In the genomic region with DNA sequence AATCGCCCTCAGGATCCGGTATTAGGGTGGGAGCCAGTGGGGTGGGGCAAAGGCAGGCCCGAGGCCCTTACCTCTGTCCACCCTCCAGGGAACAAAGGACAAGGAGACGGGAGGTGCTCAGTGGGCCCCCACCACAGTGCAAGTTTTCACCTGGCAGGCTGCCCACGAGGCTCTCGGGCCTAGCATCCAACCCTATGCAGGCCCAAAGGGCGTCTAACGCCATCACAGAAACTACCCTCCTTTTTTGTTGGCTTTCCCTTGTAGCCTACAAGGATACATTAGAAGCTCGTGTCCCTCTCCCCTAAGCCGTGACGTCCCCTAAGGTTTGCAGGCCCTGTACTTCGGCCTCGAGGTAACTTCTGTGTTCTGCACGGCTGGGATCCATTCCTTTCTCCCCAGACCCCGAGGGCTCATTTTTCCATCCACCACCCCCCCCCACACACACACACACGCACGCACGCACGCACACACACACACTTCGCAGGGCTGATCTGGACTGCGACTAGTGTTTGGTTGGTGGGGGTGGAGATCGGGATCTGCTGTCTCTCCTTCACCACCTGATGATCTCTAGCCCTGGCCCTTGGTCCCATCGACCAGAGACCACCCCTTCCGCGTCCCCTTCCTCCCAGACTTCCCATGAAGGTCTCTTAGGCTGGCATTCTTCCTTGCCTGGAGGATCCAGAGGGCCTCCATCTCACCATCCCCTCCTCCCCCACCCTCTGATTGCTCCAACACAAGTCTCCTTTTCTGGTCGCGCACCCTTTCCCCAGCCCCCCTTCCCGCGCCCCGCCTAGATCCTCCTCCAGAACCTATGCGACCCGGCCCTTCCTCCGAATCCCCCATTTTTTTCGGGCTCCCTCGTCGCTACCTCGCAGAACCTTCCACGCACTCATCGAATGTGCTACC, we compare ENCODE assay signal across 8 mouse cellular contexts. TPM values are rescaled to one million over a fixed set of nuclear protein-coding genes. Genes with fewer than 3 reads are reported as not detected.
DNase-seq lines count a peak whose midpoint lies in the region; ATAC-seq and TF ChIP-seq lines count a peak whose summit lies in the region.

No protein-coding gene starts in this region.

- H3K9ac ChIP-seq in intestine, postnatal 0 days (ENCODE audit: low read depth, low read length), result peak overlapping the region; percentile 94
- H3K9ac ChIP-seq in liver, embryonic 11.5 days (ENCODE audit: low read depth, low read length), result peak overlapping the region; percentile 96
- peak overlapping the region; percentile 90 for H3K9ac ChIP-seq in neural tube, embryonic 11.5 days (ENCODE audit: low read length)

- H3K4me2 ChIP-seq in intestine, postnatal 0 days (replicated peaks; ENCODE audit: low read depth), result peak overlapping the region; percentile 88
- H3K4me2 ChIP-seq in liver, embryonic 11.5 days, result peak overlapping the region; percentile 93
- peak overlapping the region; percentile 95 for H3K4me2 ChIP-seq in neural tube, embryonic 11.5 days (ENCODE audit: low read depth)

- H3K9me3 ChIP-seq in intestine, postnatal 0 days (ENCODE audit: control insufficient read depth), result no peaks in the 10 kb centered on the region
- no peaks in the 10 kb centered on the region for H3K9me3 ChIP-seq in liver, embryonic 11.5 days (ENCODE audit: control insufficient read depth, low read length)
- H3K9me3 ChIP-seq in neural tube, embryonic 11.5 days (ENCODE audit: control insufficient read depth, low read length), result no peaks in the 10 kb centered on the region

- H3K36me3 ChIP-seq in intestine, postnatal 0 days (ENCODE audit: control insufficient read depth, insufficient read depth), result peaks cover 33% of the 10 kb centered on the region
- H3K36me3 ChIP-seq in liver, embryonic 11.5 days (ENCODE audit: control insufficient read depth, insufficient read depth, low read length), result peaks cover 23% of the 10 kb centered on the region
- H3K36me3 ChIP-seq in neural tube, embryonic 11.5 days (ENCODE audit: control insufficient read depth, insufficient read depth, low read length), result peaks cover 12% of the 10 kb centered on the region

- H3K4me3 ChIP-seq in intestine, postnatal 0 days (ENCODE audit: low read depth, low read length), result peak overlapping the region; percentile 83
- H3K4me3 ChIP-seq in liver, embryonic 11.5 days (ENCODE audit: low read depth, low read length), result peak overlapping the region; percentile 85
- peak overlapping the region; percentile 87 for H3K4me3 ChIP-seq in neural tube, embryonic 11.5 days (ENCODE audit: low read depth, low read length)

- no peaks in the 10 kb centered on the region for H3K27me3 ChIP-seq in intestine, postnatal 0 days (replicated peaks; ENCODE audit: control insufficient read depth, insufficient read depth, low read length)
- no peaks in the 10 kb centered on the region for H3K27me3 ChIP-seq in liver, embryonic 11.5 days (replicated peaks; ENCODE audit: control insufficient read depth, insufficient read depth, low read length)
- H3K27me3 ChIP-seq in neural tube, embryonic 11.5 days (ENCODE audit: control insufficient read depth, insufficient read depth, low read length), result no peaks in the 10 kb centered on the region

- no peaks in the 10 kb centered on the region; the same call in 1 of the 2 replicates for H3K4me1 ChIP-seq in intestine, postnatal 0 days (replicated peaks; ENCODE audit: control insufficient read depth, insufficient read depth, low read length)
- peaks cover 18% of the 10 kb centered on the region for H3K4me1 ChIP-seq in liver, embryonic 11.5 days (replicated peaks; ENCODE audit: control insufficient read depth, insufficient read depth, low read length)
- H3K4me1 ChIP-seq in neural tube, embryonic 11.5 days (ENCODE audit: control insufficient read depth, insufficient read depth, low read length), result peaks cover 10% of the 10 kb centered on the region

- ATAC-seq in intestine, postnatal 0 days, result peak; percentile 51
- ATAC-seq in liver, embryonic 11.5 days (replicated peaks; ENCODE audit: low FRiP score), result peak; percentile 44
- peak; percentile 63 for ATAC-seq in neural tube, embryonic 11.5 days (ENCODE audit: insufficient read depth, low FRiP score, low TSS enrichment)

- no peak for TF ChIP-seq CTCF in intestine, postnatal 0 days (IDR thresholded peaks at IDR 0.05; ENCODE audit: low read depth)

- peak; percentile 27 to 33 for DNase-seq in B cell, adult 2 months
- peak; percentile 70 for DNase-seq in Muller cell, postnatal 12 days (ENCODE audit: inconsistent ontology term)
- DNase-seq in cerebellum, adult 9-11 months, result peak; percentile 79
- peak; percentile 40 for DNase-seq in gastrocnemius, postnatal 25 days
- DNase-seq in liver, embryonic 11.5 days (ENCODE audit: low spot score), result peak; percentile 70
- peak; percentile 66 for DNase-seq in neural tube, embryonic 11.5 days (ENCODE audit: low spot score)
- DNase-seq in yolk sac, embryonic 10.5 days (ENCODE audit: low spot score), result peak; percentile 68

- H3K27ac ChIP-seq in intestine, postnatal 0 days (ENCODE audit: low read depth, low read length), result peak overlapping the region; percentile 88
- peak overlapping the region; percentile 86 for H3K27ac ChIP-seq in liver, embryonic 11.5 days (ENCODE audit: low read depth, low read length)
- H3K27ac ChIP-seq in neural tube, embryonic 11.5 days (ENCODE audit: low read depth, low read length), result peak overlapping the region; percentile 79

- under 1% methylated on average over 39 of the region's 39 CpGs for WGBS in intestine, postnatal 0 days
- under 1% methylated on average over 39 of the region's 39 CpGs for WGBS in liver, embryonic 11.5 days
- WGBS in neural tube, embryonic 11.5 days, result 2% methylated on average over 37 of the region's 39 CpGs

RNA-seq across cellular contexts. Expression of gene Tnnc1, which starts 2.3 kb away (rescaled TPM):
- total RNA-seq in gastrocnemius, postnatal 25 days (2021), result 100 to 1,000 TPM; 137 to 627 TPM
- polyA plus RNA-seq in intestine, postnatal 0 days (2015; fragmentation: Nextera tagmentation; extraction: Ambion mirVana), result 1.4 and 1.6 TPM in 2 replicates
- polyA plus RNA-seq in liver, embryonic 11.5 days (2014; fragmentation: Nextera tagmentation; extraction: Ambion mirVana), result 17.6 and 39.0 TPM in 2 replicates
- 63.0 and 83.2 TPM in 2 replicates for polyA plus RNA-seq in neural tube, embryonic 11.5 days (2014; fragmentation: Nextera tagmentation; extraction: Ambion mirVana)

RNA-seq across cellular contexts. Expression of gene Nisch, which starts 10.9 kb away (rescaled TPM):
- 10 to 100 TPM; 63.7 to 67.7 TPM for total RNA-seq in gastrocnemius, postnatal 25 days (2021)
- 74.1 and 78.8 TPM in 2 replicates for polyA plus RNA-seq in intestine, postnatal 0 days (2015; fragmentation: Nextera tagmentation; extraction: Ambion mirVana)
- 228 and 245 TPM in 2 replicates for polyA plus RNA-seq in liver, embryonic 11.5 days (2014; fragmentation: Nextera tagmentation; extraction: Ambion mirVana)
- polyA plus RNA-seq in neural tube, embryonic 11.5 days (2014; fragmentation: Nextera tagmentation; extraction: Ambion mirVana), result 322 and 326 TPM in 2 replicates

RNA-seq across cellular contexts. Expression of gene Sema3g, which starts 11.8 kb away (rescaled TPM):
- 1 to 10 TPM; 6.0 to 6.1 TPM for total RNA-seq in gastrocnemius, postnatal 25 days (2021)
- polyA plus RNA-seq in intestine, postnatal 0 days (2015; fragmentation: Nextera tagmentation; extraction: Ambion mirVana), result 0.61 and 0.74 TPM in 2 replicates
- 0.10 TPM in 1 of 2 replicates, not detected in the other for polyA plus RNA-seq in liver, embryonic 11.5 days (2014; fragmentation: Nextera tagmentation; extraction: Ambion mirVana)
- polyA plus RNA-seq in neural tube, embryonic 11.5 days (2014; fragmentation: Nextera tagmentation; extraction: Ambion mirVana), result 0.21 and 0.50 TPM in 2 replicates

RNA-seq across cellular contexts. Expression of gene Stab1, which starts 37.4 kb away (rescaled TPM):
- 10 to 100 TPM; 15.8 to 26.6 TPM for total RNA-seq in gastrocnemius, postnatal 25 days (2021)
- polyA plus RNA-seq in intestine, postnatal 0 days (2015; fragmentation: Nextera tagmentation; extraction: Ambion mirVana), result 20.6 and 23.1 TPM in 2 replicates
- polyA plus RNA-seq in liver, embryonic 11.5 days (2014; fragmentation: Nextera tagmentation; extraction: Ambion mirVana), result 25.3 and 39.9 TPM in 2 replicates
- polyA plus RNA-seq in neural tube, embryonic 11.5 days (2014; fragmentation: Nextera tagmentation; extraction: Ambion mirVana), result 18.7 and 23.8 TPM in 2 replicates

RNA-seq across cellular contexts. Expression of gene Phf7, which starts 45.3 kb away (rescaled TPM):
- total RNA-seq in gastrocnemius, postnatal 25 days (2021), result 1 to 10 TPM; 5.2 to 6.3 TPM
- polyA plus RNA-seq in intestine, postnatal 0 days (2015; fragmentation: Nextera tagmentation; extraction: Ambion mirVana), result 8.6 and 10.3 TPM in 2 replicates
- polyA plus RNA-seq in liver, embryonic 11.5 days (2014; fragmentation: Nextera tagmentation; extraction: Ambion mirVana), result 14.9 and 15.0 TPM in 2 replicates
- polyA plus RNA-seq in neural tube, embryonic 11.5 days (2014; fragmentation: Nextera tagmentation; extraction: Ambion mirVana), result 12.7 and 13.1 TPM in 2 replicates

Comparison
In these comparisons a context has a peak if more than half of its experiments do, and no peak if none do; other contexts are left out.
1. Peak in every context shown above with its lines: DNase-seq, ATAC-seq, H3K4me3 ChIP-seq and H3K27ac ChIP-seq.